Mouse (Mus musculus): Measurements from ENCODE around the gene Gm15517.

DNA sequence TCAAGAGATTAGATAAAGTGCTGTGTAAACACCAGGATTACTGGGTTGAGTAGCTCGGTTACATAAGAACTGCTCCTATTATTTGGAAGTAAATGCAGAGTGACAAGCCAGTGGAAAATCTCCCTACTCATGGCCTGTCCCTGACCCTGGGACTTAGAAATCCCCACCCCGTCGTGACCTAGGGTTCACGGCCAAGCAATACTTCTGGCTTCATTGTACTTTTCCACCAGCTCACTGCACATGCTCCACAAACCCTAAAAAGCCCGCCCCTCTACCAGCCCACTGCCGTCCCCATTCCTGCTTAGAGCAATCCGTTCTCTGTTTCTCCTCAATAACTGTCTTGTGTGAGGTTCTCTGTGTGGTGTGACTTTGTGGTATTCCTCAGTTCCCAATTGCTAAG is 26.5 kb downstream of the Gm15517 start:
- TF ChIP-seq CTCF (IDR thresholded peaks at IDR 0.05; ENCODE audit: low read depth) (no peak), EP300 (IDR thresholded peaks at IDR 0.05; ENCODE audit: low read depth) (no peak)

All from liver, embryonic 14.5 days (tissue).